Mouse (Mus musculus) small intestine, adult 2 months (tissue): ENCODE data around the gene Apon.

Source experiments
- CTCF ChIP-seq: fragments of 200-500 bp; IDR thresholded peaks from 2 replicates; pipeline ENCODE4 v1.5.1; 2012; ENCODE audit warnings: low read depth, mild to moderate bottlenecking, control low read depth, inconsistent platforms, low read length, moderate library complexity, mixed read lengths; ENCODE audit not compliant: insufficient replicate concordance, insufficient read length; ENCODE audit errors: extremely low read depth
- POLR2A ChIP-seq: fragments of 200-500 bp; IDR thresholded peaks from 2 replicates; pipeline ENCODE4 v1.6.1; 2012; ENCODE audit warnings: low read depth, mild to moderate bottlenecking, control low read depth, inconsistent platforms, low read length, moderate library complexity

- no peak for TF ChIP-seq CTCF
- TF ChIP-seq POLR2A = no peak
Observed at GRCm38 (mm10) chr10:128227592-128227991, 26.3 kb upstream of the Apon start.
